Mouse (Mus musculus) MEL (cell line): ENCODE data around the gene Syt2. TPM values are rescaled to one million over a fixed set of nuclear protein-coding genes. Genes with fewer than 3 reads are reported as not detected.

Experiments
- DNase-seq: peaks from one replicate; pipeline ENCODE4 v3.0.0; 2011; ENCODE audit warnings: low read depth, low spot score
- H3K27ac ChIP-seq: 2 replicates; pipeline ENCODE4 v1.5.1; 2012; ENCODE audit warnings: low read depth, mild to moderate bottlenecking, control low read depth, low read length, moderate library complexity; ENCODE audit not compliant: control insufficient read depth
- H3K27me3 ChIP-seq, 2 experiments: fragments of 150-350 bp in 1 of 2; sonication (generic) in 1 of 2; 2 replicates each; pipeline ENCODE4 v1.6.1; 2012; ENCODE audit warnings: low read length in 2 of 2, mild to moderate bottlenecking in 2 of 2, improper control_type of control experiment in 1 of 2, moderate library complexity in 1 of 2; ENCODE audit not compliant: insufficient read depth in 2 of 2, control insufficient read depth in 1 of 2
- H3K36me3 ChIP-seq, 2 experiments: 2 replicates each; pipeline ENCODE4 v1.6.1; 2012 to 2014; ENCODE audit warnings: low read length in 2 of 2, improper control_type of control experiment in 1 of 2, inconsistent platforms in 1 of 2, mild to moderate bottlenecking in 1 of 2; ENCODE audit not compliant: insufficient read depth in 2 of 2, control insufficient read depth in 1 of 2
- H3K4me1 ChIP-seq, 2 experiments: fragments of 150-350 bp in 1 of 2; sonication (generic) in 1 of 2; 2 replicates each; pipeline ENCODE4 v1.6.1; 2012; ENCODE audit warnings: low read length in 2 of 2, improper control_type of control experiment in 1 of 2, mild to moderate bottlenecking in 1 of 2; ENCODE audit not compliant: insufficient read depth in 2 of 2, control insufficient read depth in 1 of 2
- H3K4me3 ChIP-seq, 2 experiments: fragments of 150-350 bp in 1 of 2; sonication (generic) in 1 of 2; 2 replicates each; pipeline ENCODE4 v1.5.1; 2012; ENCODE audit warnings: low read depth in 2 of 2, low read length in 2 of 2, mild to moderate bottlenecking in 2 of 2, moderate library complexity in 2 of 2, control low read depth in 1 of 2, improper control_type of control experiment in 1 of 2; ENCODE audit not compliant: control insufficient read depth in 1 of 2, insufficient read depth in 1 of 2
- H3K79me2 ChIP-seq: 2 replicates; pipeline ENCODE4 v1.6.1; 2012; ENCODE audit warnings: mild to moderate bottlenecking, low read length, moderate library complexity; ENCODE audit not compliant: control insufficient read depth, poor library complexity, insufficient read depth
- H3K9ac ChIP-seq: 2 replicates; pipeline ENCODE4 v1.6.1; 2012; ENCODE audit warnings: low read depth, mild to moderate bottlenecking, control low read depth, low read length, moderate library complexity; ENCODE audit not compliant: control insufficient read depth, poor library complexity, severe bottlenecking
- H3K9me3 ChIP-seq: fragments of 150-350 bp; sonication (generic); replicated peaks from 2 replicates; pipeline ENCODE4 v1.6.1; 2012; ENCODE audit warnings: mild to moderate bottlenecking, low read length, improper control_type of control experiment, moderate library complexity; ENCODE audit not compliant: insufficient read depth
- BHLHE40 ChIP-seq: IDR thresholded peaks from 2 replicates; pipeline ENCODE4 v1.6.1; 2012; ENCODE audit warnings: low read depth, mild to moderate bottlenecking, inconsistent platforms, low read length, improper control_type of control experiment, borderline replicate concordance
- CHD1 ChIP-seq: IDR thresholded peaks from 2 replicates; pipeline ENCODE4 v1.6.1; 2012; ENCODE audit warnings: low read depth, mild to moderate bottlenecking, inconsistent platforms, low read length, improper control_type of control experiment
- CTCF ChIP-seq, 3 experiments: IDR thresholded peaks in 2 of 3; conservative IDR thresholded peaks in 1 of 3; 2 replicates each; pipeline ENCODE4 v1.5.1; 2011 to 2012; ENCODE audit warnings: low read length in 3 of 3, low read depth in 2 of 3, mild to moderate bottlenecking in 2 of 3, improper control_type of control experiment in 1 of 3, inconsistent platforms in 1 of 3, mixed read lengths in 1 of 3, moderate library complexity in 1 of 3; ENCODE audit not compliant: control insufficient read depth in 1 of 3, insufficient read depth in 1 of 3, poor library complexity in 1 of 3, severe bottlenecking in 1 of 3
- ELF1 ChIP-seq: IDR thresholded peaks from 2 replicates; pipeline ENCODE4 v1.6.1; 2014; ENCODE audit warnings: low read depth, mild to moderate bottlenecking, inconsistent platforms, low read length, improper control_type of control experiment, moderate library complexity
- ETS1 ChIP-seq: IDR thresholded peaks from 2 replicates; pipeline ENCODE4 v1.6.1; 2012; ENCODE audit warnings: low read depth, mild to moderate bottlenecking, inconsistent platforms, low read length, improper control_type of control experiment, moderate library complexity
- GABPA ChIP-seq: IDR thresholded peaks from 2 replicates; pipeline ENCODE4 v1.6.1; 2012; ENCODE audit warnings: low read depth, mild to moderate bottlenecking, inconsistent platforms, low read length, improper control_type of control experiment, moderate library complexity
- GATA1 ChIP-seq: IDR thresholded peaks from 2 replicates; pipeline ENCODE4 v1.6.1; 2011; ENCODE audit warnings: low read depth, low read length, improper control_type of control experiment
- HCFC1 ChIP-seq: IDR thresholded peaks from 2 replicates; pipeline ENCODE4 v1.6.1; 2012; ENCODE audit warnings: low read depth, mild to moderate bottlenecking, inconsistent platforms, low read length, improper control_type of control experiment, moderate library complexity
- MAX ChIP-seq: IDR thresholded peaks from 2 replicates; pipeline ENCODE4 v1.6.1; 2011; ENCODE audit warnings: low read length, improper control_type of control experiment
- MAZ ChIP-seq: IDR thresholded peaks from 2 replicates; pipeline ENCODE4 v1.6.1; 2012; ENCODE audit warnings: low read depth, mild to moderate bottlenecking, inconsistent platforms, low read length, improper control_type of control experiment
- MXI1 ChIP-seq: IDR thresholded peaks from 2 replicates; pipeline ENCODE4 v1.6.1; 2011; ENCODE audit warnings: mild to moderate bottlenecking, low read depth, low read length, improper control_type of control experiment
- MYB ChIP-seq: IDR thresholded peaks from 2 replicates; pipeline ENCODE4 v1.6.1; 2011; ENCODE audit warnings: mild to moderate bottlenecking, low read depth, low read length, improper control_type of control experiment
- NELFE ChIP-seq: IDR thresholded peaks from 2 replicates; pipeline ENCODE4 v1.6.1; 2011; ENCODE audit warnings: low read depth, low read length, improper control_type of control experiment
- POLR2A ChIP-seq, 2 experiments: IDR thresholded peaks; 2 replicates each; pipeline ENCODE4 v1.6.1; 2011 to 2012; ENCODE audit warnings: low read length in 2 of 2, mild to moderate bottlenecking in 2 of 2, control low read depth in 1 of 2, improper control_type of control experiment in 1 of 2, low read depth in 1 of 2, moderate library complexity in 1 of 2; ENCODE audit not compliant: control insufficient read depth in 1 of 2, insufficient read depth in 1 of 2, poor library complexity in 1 of 2
- RAD21 ChIP-seq: IDR thresholded peaks from 2 replicates; pipeline ENCODE4 v1.6.1; 2011; ENCODE audit warnings: mild to moderate bottlenecking, low read depth, low read length, improper control_type of control experiment
- SIN3A ChIP-seq: IDR thresholded peaks from 2 replicates; pipeline ENCODE4 v1.6.1; 2012; ENCODE audit warnings: low read length, improper control_type of control experiment, inconsistent platforms
- SMC3 ChIP-seq: IDR thresholded peaks from 2 replicates; pipeline ENCODE4 v1.6.1; 2011; ENCODE audit warnings: low read depth, low read length, improper control_type of control experiment
- TAL1 ChIP-seq: IDR thresholded peaks from 2 replicates; pipeline ENCODE4 v1.6.1; 2012; ENCODE audit warnings: mild to moderate bottlenecking, inconsistent platforms, low read length, moderate library complexity, mixed read lengths
- TBP ChIP-seq: IDR thresholded peaks from 2 replicates; pipeline ENCODE4 v1.8.0; 2011; ENCODE audit warnings: low read depth, low read length, improper control_type of control experiment
- UBTF ChIP-seq: IDR thresholded peaks from 2 replicates; pipeline ENCODE4 v1.6.1; 2012; ENCODE audit warnings: low read depth, mild to moderate bottlenecking, inconsistent platforms, low read length, improper control_type of control experiment, moderate library complexity, borderline replicate concordance; ENCODE audit not compliant: insufficient read depth
- USF1 ChIP-seq: IDR thresholded peaks from 2 replicates; pipeline ENCODE4 v1.6.1; 2014; ENCODE audit warnings: low read depth, mild to moderate bottlenecking, inconsistent platforms, low read length, improper control_type of control experiment, moderate library complexity
- USF2 ChIP-seq, 2 experiments: IDR thresholded peaks; 2 replicates each; pipeline ENCODE4 v1.6.1; 2011 to 2012; ENCODE audit warnings: improper control_type of control experiment in 2 of 2, low read length in 2 of 2, borderline replicate concordance in 1 of 2, inconsistent platforms in 1 of 2, low read depth in 1 of 2, mild to moderate bottlenecking in 1 of 2; ENCODE audit not compliant: insufficient read depth in 1 of 2
- ZC3H11A ChIP-seq: IDR thresholded peaks from 2 replicates; pipeline ENCODE4 v1.6.1; 2012; ENCODE audit warnings: low read depth, mild to moderate bottlenecking, inconsistent platforms, low read length, improper control_type of control experiment
- ZMIZ1 ChIP-seq: IDR thresholded peaks from 2 replicates; pipeline ENCODE4 v1.6.1; 2012; ENCODE audit warnings: low read depth, mild to moderate bottlenecking, inconsistent platforms, low read length, improper control_type of control experiment, moderate library complexity
- ZNF384 ChIP-seq: IDR thresholded peaks from 2 replicates; pipeline ENCODE4 v1.6.1; 2012; ENCODE audit warnings: low read depth, mild to moderate bottlenecking, inconsistent platforms, low read length, improper control_type of control experiment
- polyA plus RNA-seq, 2 experiments: library from polyadenylated mRNA; stranded (reverse) in 1 of 2; unstranded in 1 of 2; fragments of >175 nt in 1 of 2; fragments of >200 nt in 1 of 2; gene quantifications; 2 replicates each; pipeline versions ENCODE4 v1.2.1 to v1.2.4; 2012; ENCODE audit warnings: low replicate concordance in 2 of 2, low read depth in 1 of 2; ENCODE audit not compliant: insufficient read length in 2 of 2, insufficient read depth in 1 of 2, missing spikeins in 1 of 2
- total RNA-seq: library from RNA; depleted of rRNA; stranded (reverse); fragments of 300-350 nt; gene quantifications from 2 replicates; pipeline ENCODE4 v1.2.3, GENCODE M21; 2012

Syt2 gene
- total and polyA plus RNA-seq, 3 experiments, result 0.31 TPM; not detected in 2

DNA sequence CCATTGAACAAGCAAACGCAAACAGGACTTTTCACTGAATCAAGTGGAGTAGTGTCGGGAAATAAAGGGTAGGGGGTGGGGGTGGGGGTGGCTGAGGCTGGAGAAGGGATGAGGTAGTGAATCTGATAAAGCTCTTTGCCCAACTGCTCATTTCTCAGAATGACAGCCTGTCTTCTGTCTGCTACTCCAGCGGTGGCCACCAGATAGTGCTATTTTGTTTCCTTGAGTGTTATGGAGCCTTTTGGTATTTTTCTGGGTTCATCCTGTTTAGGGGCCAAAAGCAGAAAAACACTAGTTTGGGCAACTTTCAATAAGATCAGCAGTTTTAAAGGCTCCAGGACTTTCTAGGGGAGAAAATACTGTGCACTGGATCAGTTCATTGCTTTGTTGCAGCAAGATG, 9.8 kb upstream of the Syt2 start:
- no peaks in the 10 kb centered on the region for H3K27me3 ChIP-seq
- H3K4me1 ChIP-seq, result no peaks in the 10 kb centered on the region
- H3K27ac ChIP-seq, result no peak overlapping the region
- DNase-seq, result peak; percentile 56
- no peak overlapping the region for H3K9ac ChIP-seq
- H3K36me3 ChIP-seq, result peaks cover 0 to 8% of the 10 kb centered on the region in 2 experiments; a peak in 2 of 4 replicates
- TF ChIP-seq NELFE, result no peak
- peak; percentile 64 for TF ChIP-seq SMC3
- 0 out of 2 replicates have a peak, but pooled peaks have one; percentile 11 for TF ChIP-seq ELF1
- TF ChIP-seq SIN3A, result 0 out of 2 replicates have a peak, but pooled peaks have one; percentile 37
- TF ChIP-seq BHLHE40, result 0 out of 2 replicates have a peak, but pooled peaks have one; percentile 18
- TF ChIP-seq MAZ, result 0 out of 2 replicates have a peak, but pooled peaks have one; percentile 52
- no peak for TF ChIP-seq MAX
- no peak for TF ChIP-seq USF2 (IDR thresholded peaks at IDR 0.05; ENCODE audit: borderline replicate concordance in 1 of 2, insufficient read depth in 1 of 2, low read depth in 1 of 2, low read length in 2 of 2)
- no peak for TF ChIP-seq ZNF384
- no peak for TF ChIP-seq POLR2A (IDR thresholded peaks at IDR 0.05; ENCODE audit: control insufficient read depth in 1 of 2, insufficient read depth in 1 of 2, low read depth in 1 of 2, low read length in 2 of 2, poor library complexity in 1 of 2)
- no peak for TF ChIP-seq GATA1
- no peak for TF ChIP-seq USF1
- TF ChIP-seq CTCF (IDR thresholded peaks at IDR 0.05 in 2 of 3, conservative IDR thresholded peaks at IDR 0.05 in 1 of 3; ENCODE audit: control insufficient read depth in 1 of 3, insufficient read depth in 1 of 3, low read depth in 2 of 3, low read length in 3 of 3, poor library complexity in 1 of 3, severe bottlenecking in 1 of 3), result peak; percentile 23 to 68 (median 49); a peak in 4 of 6 replicates
- 0 out of 2 replicates have a peak, but pooled peaks have one; percentile 34 for TF ChIP-seq HCFC1
- no peak for TF ChIP-seq CHD1
- TF ChIP-seq TAL1, result no peak
- peak; percentile 44; the same call in 1 of the 2 replicates for TF ChIP-seq ZMIZ1
- TF ChIP-seq ETS1, result 0 out of 2 replicates have a peak, but pooled peaks have one; percentile 29
- 0 out of 2 replicates have a peak, but pooled peaks have one; percentile 29 for TF ChIP-seq MXI1
- peak; percentile 43 for TF ChIP-seq RAD21
- 0 out of 2 replicates have a peak, but pooled peaks have one; percentile 26 for TF ChIP-seq ZC3H11A
- TF ChIP-seq UBTF, result no peak
- no peak for TF ChIP-seq GABPA
- TF ChIP-seq MYB, result no peak
- TF ChIP-seq TBP, result no peak
- no peaks in the 10 kb centered on the region for H3K9me3 ChIP-seq
- H3K4me3 ChIP-seq, result no peak overlapping the region
- H3K79me2 ChIP-seq, result no peaks in the 10 kb centered on the region
